Mouse (Mus musculus) lung, embryonic 14.5 days (tissue): ENCODE results near the gene Aqp11. TPM values are rescaled to one million over a fixed set of nuclear protein-coding genes. Genes with fewer than 3 reads are reported as not detected.
A peak's percentile ranks its signal among the peaks of the same experiment; 100 is the strongest.

Experiments
- ATAC-seq: fragments of 200-750 bp; cut with Nextera tagmentation; 2 replicates; pipeline ENCODE4 v1.8.0; 2017; ENCODE audit warnings: mild to moderate bottlenecking, moderate TSS enrichment, moderate library complexity; ENCODE audit not compliant: insufficient read depth
- DNase-seq: peaks from one replicate; pipeline ENCODE4 v3.0.0-alpha.2; 2015
- H3K27ac ChIP-seq: fragments of 300-500 bp; sonication (generic); 2 replicates; pipeline ENCODE4 v1.5.1; 2014; ENCODE audit warnings: low read depth, mild to moderate bottlenecking, moderate library complexity
- H3K27me3 ChIP-seq: fragments of 300-500 bp; sonication (generic); 2 replicates; pipeline ENCODE4 v1.6.1; 2014; ENCODE audit warnings: low read length, control low read depth; ENCODE audit not compliant: insufficient read depth
- H3K36me3 ChIP-seq: fragments of 300-500 bp; sonication (generic); 2 replicates; pipeline ENCODE4 v1.6.1; 2014; ENCODE audit warnings: control low read depth; ENCODE audit not compliant: insufficient read depth
- H3K4me1 ChIP-seq: fragments of 300-500 bp; sonication (generic); 2 replicates; pipeline ENCODE4 v1.6.1; 2014; ENCODE audit warnings: antibody characterized with exemption, control low read depth; ENCODE audit not compliant: insufficient read depth
- H3K4me2 ChIP-seq: fragments of 300-500 bp; sonication (generic); 2 replicates; pipeline ENCODE4 v1.6.1; 2014; ENCODE audit warnings: mild to moderate bottlenecking
- H3K4me3 ChIP-seq: fragments of 300-500 bp; sonication (generic); 2 replicates; pipeline ENCODE4 v1.5.1; 2014; ENCODE audit warnings: low read depth, low read length
- H3K9ac ChIP-seq: fragments of 300-500 bp; sonication (generic); 2 replicates; pipeline ENCODE4 v1.6.1; 2014
- H3K9me3 ChIP-seq: fragments of 300-500 bp; sonication (generic); 2 replicates; pipeline ENCODE4 v1.6.1; 2016; ENCODE audit warnings: low read depth, low read length, control low read depth
- CTCF ChIP-seq: IDR thresholded peaks from 2 replicates; pipeline ENCODE4 v1.5.1; 2016; ENCODE audit warnings: antibody characterized with exemption, low read depth
- WGBS: fragments of 180-500 bp; shearing (Covaris S2); extraction: QIAGEN DNeasy Blood & Tissue Kit; methylation state at CpG from one replicate; pipeline ENCODE4 v1.1.7; 2014; 5-methylcytosine and 5-hydroxymethylcytosine counted together
- polyA plus RNA-seq: library from polyadenylated mRNA; unstranded; fragments of >200 nt; fragmentation: Nextera tagmentation; extraction: Ambion mirVana; gene quantifications from 2 replicates; pipeline ENCODE4 v1.2.1, GENCODE M21; 2014

Aqp11 gene
- polyA plus RNA-seq, 1 experiment from 2014 or later: 3.2 TPM

DNA sequence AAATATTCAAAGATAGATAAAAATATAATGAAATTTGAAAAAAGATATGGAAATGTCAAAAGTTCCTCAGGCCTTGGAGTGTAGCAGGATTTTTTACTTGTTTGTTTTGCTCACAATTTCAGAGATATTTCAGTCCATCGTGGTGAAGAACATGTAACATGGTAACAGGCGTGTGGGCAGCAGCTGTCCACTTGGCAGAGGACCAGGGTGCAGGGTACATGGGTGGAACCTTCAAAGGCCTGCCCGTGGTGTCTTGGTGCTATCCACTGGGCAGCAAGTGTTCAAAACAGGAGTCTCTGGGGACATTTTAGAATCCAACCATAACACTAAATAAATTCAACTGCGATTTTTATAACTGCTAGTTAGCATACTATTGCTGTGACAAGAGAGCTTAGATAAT is 31.0 kb downstream of the Aqp11 start:
- WGBS: 78% methylated on average over 4 of the region's 4 CpGs
- DNase-seq (no peak), ATAC-seq (no peak)

DNA sequence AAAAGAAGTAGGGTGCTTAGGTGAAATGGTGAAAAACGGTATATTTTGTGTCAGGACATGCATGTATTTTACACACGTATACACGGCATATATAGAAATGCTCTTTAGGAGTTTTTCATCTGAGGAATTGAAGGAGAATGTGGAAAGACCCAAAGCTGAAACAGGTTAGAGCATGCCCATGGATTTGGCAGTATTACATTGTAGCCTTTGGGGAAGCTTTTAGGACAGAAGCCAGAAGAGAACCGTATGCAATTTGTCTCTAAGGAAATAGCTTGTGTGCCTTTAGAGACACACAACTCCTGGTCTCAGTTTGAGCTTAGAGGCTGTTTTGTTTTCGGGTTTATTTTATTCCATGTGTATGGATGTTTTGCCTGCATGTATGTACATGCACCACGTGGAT is 37.0 kb downstream of the Aqp11 start:
- Histone ChIP-seq H3K27ac (no peak overlapping the region), H3K27me3 (no peaks in the 10 kb centered on the region), H3K9ac (no peak overlapping the region), H3K4me1 (peaks cover 4% of the 10 kb centered on the region; the same call in 1 of the 2 replicates), H3K4me3 (no peak overlapping the region), H3K4me2 (no peak overlapping the region), H3K36me3 (no peaks in the 10 kb centered on the region), H3K9me3 (no peaks in the 10 kb centered on the region)
- ATAC-seq (no peak), DNase-seq (no peak)
- 78% methylated on average over 6 of the region's 6 CpGs for WGBS
- TF ChIP-seq CTCF: no peak

More for the DNA sequence above, 31.0 kb downstream of the Aqp11 start:
- peaks cover 14% of the 10 kb centered on the region for H3K36me3 ChIP-seq
- TF ChIP-seq CTCF: no peak
- no peak overlapping the region for H3K4me2 ChIP-seq
- no peaks in the 10 kb centered on the region for H3K9me3 ChIP-seq
- H3K9ac ChIP-seq: no peak overlapping the region
- H3K4me1 ChIP-seq: no peaks in the 10 kb centered on the region
- H3K4me3 ChIP-seq: no peak overlapping the region
- H3K27me3 ChIP-seq: no peaks in the 10 kb centered on the region
- no peak overlapping the region for H3K27ac ChIP-seq

DNA sequence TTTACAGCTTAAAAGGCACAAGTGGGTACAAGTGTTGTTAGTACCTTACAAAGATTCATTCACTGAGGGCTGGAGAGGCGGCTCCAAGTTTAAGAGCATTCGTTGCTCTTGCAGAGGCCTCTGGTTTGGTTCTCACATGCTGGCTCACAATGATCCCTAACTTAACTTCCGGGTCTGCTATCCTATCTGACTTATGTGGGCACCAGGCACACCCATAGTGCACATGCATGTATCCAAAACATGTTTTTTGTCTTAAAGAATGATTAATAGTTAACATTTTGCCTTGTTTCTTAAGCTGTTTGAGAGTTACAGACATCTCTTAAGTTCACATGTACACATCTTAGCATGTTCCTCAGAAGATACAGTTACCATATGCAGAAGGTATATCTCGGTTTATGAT is 37.9 kb downstream of the Aqp11 start:
- Histone ChIP-seq H3K4me1 (peaks cover 4% of the 10 kb centered on the region; the same call in 1 of the 2 replicates), H3K4me2 (no peak overlapping the region), H3K9me3 (no peaks in the 10 kb centered on the region), H3K27me3 (no peaks in the 10 kb centered on the region), H3K4me3 (no peak overlapping the region), H3K9ac (no peak overlapping the region), H3K36me3 (no peaks in the 10 kb centered on the region), H3K27ac (no peak overlapping the region)
- no peak for TF ChIP-seq CTCF
- ATAC-seq (no peak), DNase-seq (no peak)
- WGBS: 90% methylated on average over 4 of the region's 4 CpGs

DNA sequence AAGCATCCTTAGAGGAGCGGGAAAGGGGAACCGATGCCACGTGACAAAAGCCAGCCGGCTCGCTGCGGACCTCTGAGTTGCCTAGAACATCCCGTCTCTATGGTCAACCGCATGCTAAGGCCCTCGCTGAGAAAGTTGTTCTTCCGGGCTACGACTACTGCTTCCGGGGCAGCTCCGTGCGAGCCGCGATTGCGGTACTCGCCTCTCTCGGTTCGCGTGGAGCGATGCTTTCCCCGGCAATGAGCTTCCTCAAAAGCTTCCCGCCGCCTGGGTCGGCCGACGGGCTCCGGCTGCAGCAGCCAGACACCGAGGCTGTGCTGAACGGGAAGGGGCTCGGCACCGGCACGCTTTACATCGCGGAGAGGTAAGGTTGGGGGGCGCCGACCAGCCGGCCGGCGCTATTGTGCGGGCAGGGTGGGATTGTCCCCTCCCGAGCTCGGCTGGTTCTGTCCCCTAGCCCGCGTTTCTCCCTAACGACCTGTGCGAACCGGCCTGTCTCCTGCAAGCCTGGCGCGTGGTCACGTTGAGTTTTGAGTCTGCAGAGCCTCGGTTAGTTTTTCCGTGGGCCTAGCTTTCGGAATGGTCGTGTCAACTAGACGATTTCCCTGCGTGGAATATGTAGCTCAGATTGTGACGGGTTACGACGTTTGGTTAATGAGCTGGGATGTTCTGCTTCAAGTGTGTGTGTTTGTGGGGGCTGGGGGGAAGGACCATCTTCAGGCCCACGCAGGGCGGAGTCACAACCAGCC is 41.4 kb downstream of the Aqp11 start, which contains the start of gene Clns1a:
Gene Clns1a, plus strand, starts transcription at position 129 of the 749 bp plus-strand sequence.
- H3K36me3 ChIP-seq: no peaks in the 10 kb centered on the region
- peak within 1 kb of the TSS; percentile 80 for H3K4me2 ChIP-seq
- TF ChIP-seq CTCF: no peak
- no peaks in the 10 kb centered on the region for H3K27me3 ChIP-seq
- H3K9me3 ChIP-seq: no peaks in the 10 kb centered on the region
- DNase-seq: peak; percentile 98
- ATAC-seq: peak; percentile 99
- under 1% methylated on average over 63 of the region's 63 CpGs for WGBS
- peaks cover 4% of the 10 kb centered on the region; the same call in 1 of the 2 replicates for H3K4me1 ChIP-seq
- H3K4me3 ChIP-seq: peak within 1 kb of the TSS; percentile 97
- H3K27ac ChIP-seq: peak within 1 kb of the TSS; percentile 78
- H3K9ac ChIP-seq: peak within 1 kb of the TSS; percentile 95

DNA sequence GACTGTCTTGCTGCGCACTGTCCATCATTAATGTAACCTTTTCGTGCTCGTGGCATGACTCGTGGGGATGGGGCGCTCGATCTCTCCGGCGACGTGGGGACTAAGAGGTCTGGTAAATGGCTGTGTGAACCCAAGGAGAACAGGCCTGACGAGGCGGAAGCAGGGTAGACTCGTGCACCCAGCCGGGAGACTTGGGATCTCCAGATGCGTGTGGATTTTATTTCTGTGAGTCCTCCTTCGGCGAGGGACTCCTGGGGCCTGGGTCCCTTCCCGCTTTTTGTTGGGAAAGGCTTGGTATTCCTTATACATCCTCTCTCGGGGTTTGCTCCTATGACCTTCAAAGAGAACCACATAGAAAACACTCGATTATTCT is 42.0 kb downstream of the Aqp11 start:
- Histone ChIP-seq H3K27ac (peak overlapping the region; percentile 73), H3K36me3 (no peaks in the 10 kb centered on the region), H3K9ac (peak overlapping the region; percentile 95), H3K4me2 (peak overlapping the region; percentile 80), H3K9me3 (no peaks in the 10 kb centered on the region), H3K4me1 (peaks cover 4% of the 10 kb centered on the region; the same call in 1 of the 2 replicates), H3K27me3 (no peaks in the 10 kb centered on the region), H3K4me3 (peak overlapping the region; percentile 97)
- ATAC-seq (peak; percentile 74), DNase-seq (no peak)
- TF ChIP-seq CTCF: no peak
- 36% methylated on average over 19 of the region's 19 CpGs for WGBS

DNA sequence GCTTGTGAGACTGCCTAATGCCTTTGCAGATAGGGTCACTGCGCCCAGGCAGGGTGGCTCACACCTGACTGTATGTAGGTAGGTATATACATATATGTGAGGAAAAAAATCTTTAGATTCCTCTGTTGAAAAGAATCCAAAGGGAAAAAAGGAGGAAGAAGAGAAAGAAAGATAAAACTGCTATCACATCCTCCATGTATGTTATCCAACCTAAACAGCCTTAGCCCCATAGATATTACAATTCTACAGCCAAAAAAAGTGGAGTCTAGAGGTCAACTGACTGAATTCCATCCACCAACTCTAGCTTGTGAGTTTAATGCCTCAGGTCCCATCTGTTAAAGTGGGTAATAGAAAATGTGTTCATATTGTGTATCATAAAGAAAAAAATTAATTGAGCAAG is 42.6 kb downstream of the Aqp11 start:
- DNase-seq: no peak
- H3K4me3 ChIP-seq: no peak overlapping the region
- H3K27me3 ChIP-seq: no peaks in the 10 kb centered on the region
- no peaks in the 10 kb centered on the region for H3K9me3 ChIP-seq
- H3K36me3 ChIP-seq: no peaks in the 10 kb centered on the region
- H3K4me2 ChIP-seq: peak overlapping the region; percentile 80
- no peak overlapping the region for H3K9ac ChIP-seq
- ATAC-seq: no peak
- no peak for TF ChIP-seq CTCF
- peaks cover 4% of the 10 kb centered on the region; the same call in 1 of the 2 replicates for H3K4me1 ChIP-seq
- 93% methylated on average over 1 of the region's 1 CpGs for WGBS
- H3K27ac ChIP-seq: no peak overlapping the region

DNA sequence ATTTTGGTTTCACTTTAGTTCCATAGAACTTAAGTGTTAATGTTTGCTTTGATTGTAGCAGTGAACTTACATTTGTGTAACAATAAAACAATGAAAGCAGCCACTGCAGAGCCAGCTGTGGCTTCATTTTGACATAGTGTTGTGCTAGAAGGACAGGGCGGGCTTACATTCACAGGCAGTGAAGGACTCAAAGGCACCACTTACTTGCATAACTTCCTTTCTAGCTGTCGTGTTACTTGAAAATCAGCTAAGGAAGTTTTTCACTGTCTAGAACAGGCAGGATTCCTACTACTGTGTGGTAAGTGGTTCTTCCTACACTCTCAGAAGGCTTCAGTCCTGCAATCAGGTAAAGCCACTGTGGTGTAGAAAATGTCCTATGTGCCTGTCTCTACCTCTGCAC is 50.3 kb downstream of the Aqp11 start:
- DNase-seq: no peak
- no peak overlapping the region for H3K9ac ChIP-seq
- no peak overlapping the region for H3K27ac ChIP-seq
- no peaks in the 10 kb centered on the region for H3K9me3 ChIP-seq
- H3K27me3 ChIP-seq: no peaks in the 10 kb centered on the region
- H3K4me2 ChIP-seq: no peak overlapping the region
- WGBS: 83% methylated on average over 2 of the region's 2 CpGs
- H3K4me3 ChIP-seq: no peak overlapping the region
- no peaks in the 10 kb centered on the region for H3K4me1 ChIP-seq
- ATAC-seq: no peak
- peaks cover 31% of the 10 kb centered on the region for H3K36me3 ChIP-seq
- no peak for TF ChIP-seq CTCF
